Mouse (Mus musculus): ENCODE measurements around the gene Rabl2. TPM values are rescaled to one million over a fixed set of nuclear protein-coding genes. Genes with fewer than 3 reads are reported as not detected.

Rabl2 gene
- 25.8 and 27.5 TPM in 2 replicates for polyA plus RNA-seq (2014; fragmentation: Nextera tagmentation; extraction: Ambion mirVana)

DNA sequence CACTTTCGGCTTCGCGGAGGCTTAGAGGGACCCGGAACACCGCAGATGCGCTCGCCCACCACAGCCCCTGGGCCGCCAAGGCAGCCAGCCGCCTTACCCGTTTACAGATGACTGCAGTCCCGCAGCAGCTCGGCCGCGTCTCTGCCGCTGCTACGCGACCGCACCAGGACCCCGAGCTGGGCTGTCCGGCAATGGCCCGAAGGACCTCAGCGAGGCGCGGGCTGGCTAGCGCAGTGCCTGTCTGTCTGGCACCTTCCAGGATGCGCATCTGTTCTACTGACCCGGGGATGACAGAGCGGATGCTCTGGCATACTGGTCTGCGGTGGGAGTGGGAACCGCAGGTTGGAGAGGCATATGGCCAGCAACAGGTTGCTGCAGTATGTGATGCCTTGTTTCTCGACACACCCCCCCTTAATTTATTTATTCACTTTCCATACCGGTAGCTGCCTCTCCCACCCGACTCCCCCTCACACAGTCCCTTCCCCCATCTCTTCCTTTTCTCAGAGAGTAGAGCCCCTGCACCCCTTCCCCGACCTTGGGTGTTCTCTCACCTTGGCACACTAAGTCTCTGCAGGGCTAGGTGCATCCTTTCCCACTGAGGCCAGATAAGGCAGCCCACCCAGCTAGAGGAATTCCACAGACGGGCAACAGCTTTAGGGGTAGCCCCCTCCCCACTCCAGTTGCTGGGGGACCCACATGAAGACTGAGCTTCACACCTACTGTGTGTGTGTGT lies at the start of gene Rabl2:
Rabl2 (minus strand) TSS at position 201 of the 733 bp plus-strand sequence.
- WGBS (ENCODE audit: insufficient replicate concordance), result under 1% methylated on average over 35 of the region's 35 CpGs
- H3K27me3 ChIP-seq (ENCODE audit: control insufficient read depth, insufficient read depth, low read length), result no peaks in the 10 kb centered on the region
- no peaks in the 10 kb centered on the region; the same call in 1 of the 2 replicates for H3K36me3 ChIP-seq (ENCODE audit: control insufficient read depth, insufficient read depth, low read length)
- peak within 1 kb of the TSS; percentile 86 for H3K4me3 ChIP-seq (ENCODE audit: low read depth, low read length)
- H3K4me1 ChIP-seq (ENCODE audit: control insufficient read depth, insufficient read depth, low read length), result peaks cover 4% of the 10 kb centered on the region; the same call in 1 of the 2 replicates
- H3K4me2 ChIP-seq, result peak within 1 kb of the TSS; percentile 78
- peak within 1 kb of the TSS; percentile 75 for H3K9ac ChIP-seq (ENCODE audit: low read depth, low read length)
- peak within 1 kb of the TSS; percentile 15; the same call in 1 of the 2 replicates for H3K27ac ChIP-seq (ENCODE audit: low read depth, low read length)
- peak; percentile 90 for ATAC-seq (replicated peaks; ENCODE audit: insufficient number of reproducible peaks, low FRiP score, low TSS enrichment)
- H3K9me3 ChIP-seq (replicated peaks; ENCODE audit: control insufficient read depth, low read length), result no peaks in the 10 kb centered on the region

DNA sequence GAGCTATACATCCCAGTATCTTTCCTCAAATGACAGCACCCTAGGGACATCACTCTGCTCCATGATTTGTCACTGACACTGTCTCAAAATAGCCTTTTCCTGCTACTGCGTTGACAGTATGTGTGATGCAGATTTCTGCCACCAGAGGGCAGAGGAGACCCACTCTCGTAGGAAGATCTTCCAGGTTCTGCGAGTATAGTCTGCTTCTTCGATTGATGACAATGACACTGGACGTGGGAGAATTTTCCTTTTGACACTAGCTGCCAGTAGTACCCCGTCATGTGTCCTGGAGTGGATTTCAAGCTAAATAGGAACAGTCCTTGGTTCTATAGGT lies 31.9 kb upstream of the Rabl2 start:
- H3K27me3 ChIP-seq (ENCODE audit: control insufficient read depth, insufficient read depth, low read length), result no peaks in the 10 kb centered on the region
- no peak overlapping the region for H3K4me3 ChIP-seq (ENCODE audit: low read depth, low read length)
- H3K9me3 ChIP-seq (replicated peaks; ENCODE audit: control insufficient read depth, low read length), result 0 out of 2 replicates have a peak, but pooled peaks cover 4% of the 10 kb centered on the region
- H3K4me1 ChIP-seq (ENCODE audit: control insufficient read depth, insufficient read depth, low read length), result no peaks in the 10 kb centered on the region
- 12% methylated on average over 6 of the region's 6 CpGs for WGBS (ENCODE audit: insufficient replicate concordance)
- no peak overlapping the region for H3K9ac ChIP-seq (ENCODE audit: low read depth, low read length)
- no peak for ATAC-seq (replicated peaks; ENCODE audit: insufficient number of reproducible peaks, low FRiP score, low TSS enrichment)
- H3K4me2 ChIP-seq, result no peak overlapping the region
- no peak overlapping the region for H3K27ac ChIP-seq (ENCODE audit: low read depth, low read length)
- H3K36me3 ChIP-seq (ENCODE audit: control insufficient read depth, insufficient read depth, low read length), result no peaks in the 10 kb centered on the region

DNA sequence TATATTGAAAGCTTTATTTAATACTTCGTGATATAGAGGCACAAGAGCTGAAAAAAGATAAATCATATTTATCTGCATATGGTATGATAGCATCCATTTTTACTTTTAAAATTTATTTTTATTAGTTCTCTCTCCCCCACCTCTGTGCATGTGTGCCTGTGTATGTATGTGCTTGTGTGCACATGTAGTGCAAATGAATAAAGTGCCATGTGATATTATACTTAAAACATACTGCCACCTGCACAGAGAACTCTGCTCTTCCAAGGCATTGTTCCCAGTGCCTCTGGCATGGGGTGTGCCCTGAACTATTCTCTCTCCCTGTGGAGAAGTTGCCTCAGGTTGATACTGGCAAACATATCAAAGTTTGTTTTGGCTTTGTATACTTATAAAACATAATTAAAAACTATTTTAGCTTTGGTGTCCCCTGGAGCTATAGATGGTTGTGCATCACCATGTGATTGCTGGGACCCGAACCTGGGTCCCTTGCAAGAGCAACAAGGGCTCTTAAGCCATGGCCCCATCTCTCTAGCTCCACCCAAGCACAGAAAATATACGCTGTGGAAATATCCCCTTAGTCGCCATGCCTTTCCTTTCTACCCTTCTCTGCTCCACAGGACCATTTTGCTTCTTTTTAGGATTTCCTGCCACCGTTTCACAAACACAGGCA lies 31.4 kb upstream of the Rabl2 start:
- Histone ChIP-seq H3K27me3 (ENCODE audit: control insufficient read depth, insufficient read depth, low read length) (no peaks in the 10 kb centered on the region), H3K36me3 (ENCODE audit: control insufficient read depth, insufficient read depth, low read length) (no peaks in the 10 kb centered on the region), H3K9ac (ENCODE audit: low read depth, low read length) (no peak overlapping the region), H3K27ac (ENCODE audit: low read depth, low read length) (no peak overlapping the region), H3K4me2 (no peak overlapping the region), H3K9me3 (replicated peaks; ENCODE audit: control insufficient read depth, low read length) (0 out of 2 replicates have a peak, but pooled peaks cover 4% of the 10 kb centered on the region), H3K4me3 (ENCODE audit: low read depth, low read length) (no peak overlapping the region), H3K4me1 (ENCODE audit: control insufficient read depth, insufficient read depth, low read length) (no peaks in the 10 kb centered on the region)
- WGBS (ENCODE audit: insufficient replicate concordance), result 49% methylated on average over 5 of the region's 5 CpGs
- ATAC-seq (replicated peaks; ENCODE audit: insufficient number of reproducible peaks, low FRiP score, low TSS enrichment), result no peak

DNA sequence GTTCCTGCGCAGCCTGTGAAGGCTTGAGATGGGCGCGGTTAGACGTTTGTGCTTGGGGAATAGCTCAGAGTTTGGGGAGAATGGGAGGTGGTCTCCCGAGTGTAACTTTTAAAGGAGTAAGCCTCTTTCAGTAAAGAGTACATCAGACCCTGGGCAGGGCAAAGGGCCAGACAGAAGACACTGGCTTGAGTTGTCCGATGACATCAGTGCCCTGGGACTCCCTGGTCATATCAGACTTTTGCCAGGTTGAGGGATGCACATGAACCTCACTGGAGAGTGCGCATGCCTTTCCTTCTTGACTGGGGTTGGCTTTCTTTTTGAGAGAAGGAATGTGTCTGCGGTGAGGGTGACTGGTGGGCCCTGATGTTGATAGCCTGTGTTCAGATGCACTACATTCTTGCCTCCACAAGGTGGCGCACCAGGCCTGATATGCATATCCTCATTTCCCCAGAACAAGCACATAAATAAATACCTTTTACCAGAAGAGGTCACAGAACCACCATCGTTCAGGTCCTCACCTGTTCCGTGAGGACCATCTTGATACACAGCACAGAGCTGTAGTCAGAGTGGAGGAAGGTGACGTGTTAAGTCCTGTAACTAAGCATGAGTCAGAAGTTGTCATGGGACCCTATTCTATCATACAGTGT lies 30.7 kb upstream of the Rabl2 start:
- H3K27me3 ChIP-seq (ENCODE audit: control insufficient read depth, insufficient read depth, low read length), result no peaks in the 10 kb centered on the region
- H3K9me3 ChIP-seq (replicated peaks; ENCODE audit: control insufficient read depth, low read length), result 0 out of 2 replicates have a peak, but pooled peaks cover 4% of the 10 kb centered on the region
- no peaks in the 10 kb centered on the region for H3K4me1 ChIP-seq (ENCODE audit: control insufficient read depth, insufficient read depth, low read length)
- 0 out of 2 replicates have a peak, but pooled peaks have one; percentile 22 for ATAC-seq (replicated peaks; ENCODE audit: insufficient number of reproducible peaks, low FRiP score, low TSS enrichment)
- no peak overlapping the region for H3K4me2 ChIP-seq
- 73% methylated on average over 12 of the region's 12 CpGs for WGBS (ENCODE audit: insufficient replicate concordance)
- no peak overlapping the region for H3K4me3 ChIP-seq (ENCODE audit: low read depth, low read length)
- no peak overlapping the region for H3K9ac ChIP-seq (ENCODE audit: low read depth, low read length)
- H3K27ac ChIP-seq (ENCODE audit: low read depth, low read length), result no peak overlapping the region
- no peaks in the 10 kb centered on the region for H3K36me3 ChIP-seq (ENCODE audit: control insufficient read depth, insufficient read depth, low read length)

DNA sequence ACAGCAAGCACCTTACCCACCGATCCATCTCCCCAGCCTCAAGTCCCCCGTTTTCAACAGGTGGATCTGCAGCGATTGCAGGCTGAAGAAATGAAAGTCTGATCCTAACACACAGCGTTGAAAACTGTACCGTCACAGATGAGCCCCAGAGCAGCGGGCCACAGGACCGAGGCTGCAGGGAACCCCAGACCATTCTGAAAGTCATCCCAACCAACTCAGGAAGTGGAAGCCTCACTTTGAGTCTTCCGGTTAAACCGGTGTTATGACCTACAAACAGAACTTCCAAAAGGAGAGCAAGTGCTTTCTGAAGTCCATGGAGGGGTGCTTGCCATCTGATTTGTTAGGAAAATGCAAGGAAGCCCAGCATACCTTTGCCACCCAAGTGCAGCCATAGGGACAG lies 16.2 kb upstream of the Rabl2 start:
- no peak for ATAC-seq (replicated peaks; ENCODE audit: insufficient number of reproducible peaks, low FRiP score, low TSS enrichment)
- 72% methylated on average over 9 of the region's 9 CpGs for whole genome bisulfite sequencing (ENCODE audit: insufficient replicate concordance)
- no peak overlapping the region for H3K4me2 ChIP-seq
- H3K27me3 ChIP-seq (ENCODE audit: control insufficient read depth, insufficient read depth, low read length), result no peaks in the 10 kb centered on the region
- no peak overlapping the region for H3K9ac ChIP-seq (ENCODE audit: low read depth, low read length)
- no peaks in the 10 kb centered on the region for H3K36me3 ChIP-seq (ENCODE audit: control insufficient read depth, insufficient read depth, low read length)
- H3K9me3 ChIP-seq (replicated peaks; ENCODE audit: control insufficient read depth, low read length), result no peaks in the 10 kb centered on the region
- H3K4me3 ChIP-seq (ENCODE audit: low read depth, low read length), result no peak overlapping the region
- H3K4me1 ChIP-seq (ENCODE audit: control insufficient read depth, insufficient read depth, low read length), result no peaks in the 10 kb centered on the region
- H3K27ac ChIP-seq (ENCODE audit: low read depth, low read length), result no peak overlapping the region

DNA sequence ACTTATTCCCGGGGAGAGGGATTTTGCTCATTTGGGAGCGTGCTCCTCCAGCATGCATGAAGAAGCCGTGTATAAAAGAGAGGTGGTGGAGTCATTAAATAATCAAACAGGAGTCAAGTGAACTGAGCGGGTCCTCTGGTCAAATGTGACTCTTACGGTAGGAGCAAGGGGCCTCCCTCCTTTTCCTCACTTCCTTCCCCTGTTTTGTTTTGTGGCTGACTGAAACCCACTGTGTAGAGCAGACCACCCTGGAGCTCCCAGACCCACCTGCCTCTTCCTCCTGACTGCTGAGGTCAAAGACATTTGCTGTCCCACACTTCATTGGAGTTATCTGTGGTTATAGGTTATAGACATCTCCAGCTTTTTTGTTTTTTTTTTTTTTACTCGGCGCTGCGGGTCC lies 15.8 kb upstream of the Rabl2 start:
- no peaks in the 10 kb centered on the region for H3K27me3 ChIP-seq (ENCODE audit: control insufficient read depth, insufficient read depth, low read length)
- H3K4me3 ChIP-seq (ENCODE audit: low read depth, low read length), result no peak overlapping the region
- H3K36me3 ChIP-seq (ENCODE audit: control insufficient read depth, insufficient read depth, low read length), result no peaks in the 10 kb centered on the region
- H3K4me2 ChIP-seq, result no peak overlapping the region
- ATAC-seq (replicated peaks; ENCODE audit: insufficient number of reproducible peaks, low FRiP score, low TSS enrichment), result no peak
- no peak overlapping the region for H3K9ac ChIP-seq (ENCODE audit: low read depth, low read length)
- no peaks in the 10 kb centered on the region for H3K9me3 ChIP-seq (replicated peaks; ENCODE audit: control insufficient read depth, low read length)
- no peak overlapping the region for H3K27ac ChIP-seq (ENCODE audit: low read depth, low read length)
- H3K4me1 ChIP-seq (ENCODE audit: control insufficient read depth, insufficient read depth, low read length), result no peaks in the 10 kb centered on the region
- 80% methylated on average over 8 of the region's 8 CpGs for WGBS (ENCODE audit: insufficient replicate concordance)

DNA sequence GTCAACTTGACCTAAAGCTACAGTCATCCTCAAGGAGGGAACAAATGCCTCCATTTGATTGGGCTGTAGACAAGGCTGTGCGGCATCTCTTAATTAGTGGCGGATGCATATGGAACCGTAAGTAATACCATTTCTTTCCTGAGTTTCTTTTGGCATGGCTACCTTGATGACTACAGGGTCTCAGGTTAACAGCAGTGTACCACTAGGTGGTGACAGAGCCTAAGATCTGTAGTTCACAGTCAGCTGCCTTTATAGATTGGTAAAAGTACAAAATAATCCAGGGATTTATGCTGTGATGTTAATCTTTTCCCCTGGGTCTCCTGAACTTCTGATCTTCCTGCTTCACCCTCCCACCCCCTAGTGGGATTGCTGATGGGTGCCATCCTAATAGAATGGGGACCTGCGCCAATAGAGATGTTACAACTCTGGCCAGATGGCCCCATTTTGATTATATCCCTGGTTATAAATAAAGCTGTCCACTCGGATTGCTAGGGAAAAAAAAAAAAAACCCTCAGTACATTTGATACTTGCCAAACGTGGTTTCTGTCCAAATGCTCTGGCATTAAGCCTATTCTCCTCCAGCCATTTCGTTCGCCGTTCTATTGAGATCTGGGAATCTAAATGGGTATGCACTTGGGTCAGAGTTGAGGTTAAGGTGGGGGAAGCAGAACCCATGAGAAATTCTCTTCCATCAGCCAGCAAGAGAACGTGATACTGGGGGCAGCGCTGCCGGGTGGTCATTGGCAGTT lies 14.3 kb upstream of the Rabl2 start:
- H3K36me3 ChIP-seq (ENCODE audit: control insufficient read depth, insufficient read depth, low read length), result no peaks in the 10 kb centered on the region
- no peak overlapping the region for H3K9ac ChIP-seq (ENCODE audit: low read depth, low read length)
- H3K4me1 ChIP-seq (ENCODE audit: control insufficient read depth, insufficient read depth, low read length), result no peaks in the 10 kb centered on the region
- 79% methylated on average over 12 of the region's 12 CpGs for WGBS (ENCODE audit: insufficient replicate concordance)
- no peak overlapping the region for H3K4me2 ChIP-seq
- no peak for ATAC-seq (replicated peaks; ENCODE audit: insufficient number of reproducible peaks, low FRiP score, low TSS enrichment)
- H3K27ac ChIP-seq (ENCODE audit: low read depth, low read length), result no peak overlapping the region
- H3K4me3 ChIP-seq (ENCODE audit: low read depth, low read length), result no peak overlapping the region
- H3K9me3 ChIP-seq (replicated peaks; ENCODE audit: control insufficient read depth, low read length), result no peaks in the 10 kb centered on the region
- no peaks in the 10 kb centered on the region for H3K27me3 ChIP-seq (ENCODE audit: control insufficient read depth, insufficient read depth, low read length)

DNA sequence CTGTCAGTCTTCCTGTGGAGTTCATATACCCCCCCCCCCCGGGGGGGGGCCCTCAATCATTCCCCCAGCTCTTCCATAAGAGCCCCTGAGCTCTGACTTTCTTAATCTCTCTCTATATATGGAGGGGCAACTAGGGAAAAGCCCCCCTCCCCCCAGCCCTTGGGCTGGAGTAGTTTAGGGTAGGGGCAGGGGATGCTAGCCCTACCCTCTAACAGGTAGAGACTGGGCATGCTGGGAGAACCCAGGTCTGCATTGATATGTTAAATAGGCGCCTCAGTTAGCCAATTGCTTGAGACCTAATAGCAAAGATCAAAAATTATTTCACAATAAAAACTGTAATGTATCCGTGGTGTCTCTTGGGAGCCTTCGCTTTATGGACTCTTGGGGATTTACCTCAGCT lies 825 bp upstream of the Rabl2 start:
- no peak for ATAC-seq (replicated peaks; ENCODE audit: insufficient number of reproducible peaks, low FRiP score, low TSS enrichment)
- H3K4me1 ChIP-seq (ENCODE audit: control insufficient read depth, insufficient read depth, low read length), result peaks cover 4% of the 10 kb centered on the region; the same call in 1 of the 2 replicates
- H3K4me3 ChIP-seq (ENCODE audit: low read depth, low read length), result peak overlapping the region; percentile 86
- H3K4me2 ChIP-seq, result peak overlapping the region; percentile 78
- 42% methylated on average over 4 of the region's 4 CpGs for WGBS (ENCODE audit: insufficient replicate concordance)
- no peaks in the 10 kb centered on the region; the same call in 1 of the 2 replicates for H3K36me3 ChIP-seq (ENCODE audit: control insufficient read depth, insufficient read depth, low read length)
- peak overlapping the region; percentile 75; the same call in 1 of the 2 replicates for H3K9ac ChIP-seq (ENCODE audit: low read depth, low read length)
- no peaks in the 10 kb centered on the region for H3K9me3 ChIP-seq (replicated peaks; ENCODE audit: control insufficient read depth, low read length)
- H3K27ac ChIP-seq (ENCODE audit: low read depth, low read length), result no peak overlapping the region
- no peaks in the 10 kb centered on the region for H3K27me3 ChIP-seq (ENCODE audit: control insufficient read depth, insufficient read depth, low read length)
